Mouse (Mus musculus): Measurements from ENCODE around the gene Zfp36.

- TF ChIP-seq GATA1 (IDR thresholded peaks at IDR 0.05; ENCODE audit: borderline replicate concordance, low read length) (no peak), FLI1 (IDR thresholded peaks at IDR 0.05; ENCODE audit: low read length) (no peak)
These were observed 23.1 kb downstream of the Zfp36 start for GRCm38 (mm10) chr7:28356981-28357380.
